In the genomic region with DNA sequence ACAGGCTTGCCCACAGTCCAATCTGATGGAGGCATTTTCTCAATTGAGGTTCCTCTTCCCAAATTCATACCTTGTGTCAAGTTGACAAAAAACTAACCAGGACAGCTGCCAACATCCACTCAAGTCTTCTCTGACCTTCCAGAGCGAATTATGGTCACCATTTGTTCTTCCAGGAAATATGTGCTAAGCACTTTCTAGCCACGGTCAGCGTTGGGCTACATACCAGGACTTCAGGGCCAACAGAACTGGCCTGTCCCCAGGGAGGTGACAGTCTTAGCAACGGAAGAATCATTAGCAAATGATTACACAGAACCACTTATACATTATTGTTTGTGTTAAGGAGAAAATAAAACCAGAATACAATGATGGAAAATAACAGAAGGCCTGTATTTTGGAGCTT, we compare ENCODE assay signal across 25 mouse cellular contexts. TPM values are rescaled to one million over a fixed set of nuclear protein-coding genes. Genes with fewer than 3 reads are reported as not detected.
DNase-seq lines count a peak whose midpoint lies in the region; ATAC-seq lines count a peak whose summit lies in the region.
"Had no signal": no experiment of that assay in that cellular context is flagged by ENCODE, and none has a peak within 500 bp of the region (broad histone marks: within the 10 kb centered on the region; RNA-seq: fewer than 3 reads in every experiment).

No protein-coding gene starts in this region.

- no peak for ATAC-seq in intestine, embryonic 14.5 days (replicated peaks; ENCODE audit: low FRiP score, low TSS enrichment, low read depth)
- no peak for ATAC-seq in intestine, embryonic 15.5 days
- ATAC-seq: CD4-positive, CD25-positive, alpha-beta regulatory T cell, adult 4 months; forebrain, embryonic 14.5 days; liver, embryonic 12.5 days; lung, postnatal 0 days had no signal

- H3K9me3 ChIP-seq in intestine, embryonic 14.5 days (ENCODE audit: control insufficient read depth, low read length) = no peaks in the 10 kb centered on the region
- H3K9me3 ChIP-seq in intestine, embryonic 15.5 days = no peaks in the 10 kb centered on the region
- H3K9me3 ChIP-seq: embryonic facial prominence, embryonic 12.5 days; limb, embryonic 13.5 days; liver, embryonic 12.5 days; megakaryocyte, embryonic 14.5 days; midbrain, embryonic 12.5 days; neural tube, embryonic 13.5 days; stomach, embryonic 15.5 days had no signal

- H3K27ac ChIP-seq in intestine, embryonic 14.5 days (ENCODE audit: low read depth) = no peak overlapping the region
- H3K27ac ChIP-seq in intestine, embryonic 15.5 days = no peak overlapping the region
- H3K27ac ChIP-seq: embryonic facial prominence, embryonic 12.5 days; hindbrain, embryonic 14.5 days; limb, embryonic 13.5 days; liver, embryonic 12.5 days; midbrain, embryonic 12.5 days; neural tube, embryonic 13.5 days; stomach, embryonic 15.5 days had no signal

- no peaks in the 10 kb centered on the region for H3K4me1 ChIP-seq in intestine, embryonic 14.5 days (replicated peaks; ENCODE audit: control insufficient read depth, insufficient read depth, low read length)
- no peaks in the 10 kb centered on the region; the same call in 1 of the 2 replicates for H3K4me1 ChIP-seq in intestine, embryonic 15.5 days (replicated peaks)
- H3K4me1 ChIP-seq: liver, embryonic 12.5 days had no signal

- peak; percentile 64 for DNase-seq in adrenal gland, postnatal 14 days
- no peak for DNase-seq in adrenal gland, postnatal 4 days (ENCODE audit: low spot score in 2 of 2)
- DNase-seq in gastrocnemius, postnatal 14 days = peak; percentile 46
- DNase-seq in gastrocnemius, adult 8-10 months (ENCODE audit: low spot score in 2 of 2) = no peak
- DNase-seq in intestine, embryonic 14.5 days (ENCODE audit: low spot score) = peak; percentile 2
- peak; percentile 69 for DNase-seq in skeletal muscle tissue, adult 2 months (ENCODE audit: low read depth, low spot score)
- DNase-seq: cerebellum, adult 9-10 months; embryo, embryonic 11 days; kidney, adult 18-20 months; kidney, postnatal 4 days; lung, adult 18-20 months; lung, postnatal 4 days had no signal

- H3K4me3 ChIP-seq in intestine, embryonic 14.5 days (ENCODE audit: low read depth, low read length) = no peak overlapping the region
- H3K4me3 ChIP-seq in intestine, embryonic 15.5 days (replicated peaks) = no peak overlapping the region
- H3K4me3 ChIP-seq: embryonic facial prominence, embryonic 12.5 days; limb, embryonic 13.5 days; liver, embryonic 12.5 days; megakaryocyte, embryonic 14.5 days; midbrain, embryonic 12.5 days; myocyte; neural tube, embryonic 13.5 days; stomach, embryonic 15.5 days had no signal

- 80% methylated on average over 4 of the region's 4 CpGs for WGBS in intestine, embryonic 14.5 days
- 74% methylated on average over 4 of the region's 4 CpGs for WGBS in intestine, embryonic 15.5 days

- no peak overlapping the region for H3K4me2 ChIP-seq in intestine, embryonic 14.5 days (ENCODE audit: low read length)
- no peak overlapping the region for H3K4me2 ChIP-seq in intestine, embryonic 15.5 days (replicated peaks)
- H3K4me2 ChIP-seq: embryonic facial prominence, embryonic 12.5 days; hindbrain, embryonic 14.5 days; limb, embryonic 13.5 days; liver, embryonic 12.5 days; midbrain, embryonic 12.5 days; neural tube, embryonic 13.5 days; stomach, embryonic 15.5 days had no signal

- no peaks in the 10 kb centered on the region for H3K27me3 ChIP-seq in intestine, embryonic 14.5 days (replicated peaks; ENCODE audit: control insufficient read depth, insufficient read depth, low read length)
- H3K27me3 ChIP-seq in intestine, embryonic 15.5 days (replicated peaks) = no peaks in the 10 kb centered on the region
- H3K27me3 ChIP-seq: embryonic facial prominence, embryonic 12.5 days; limb, embryonic 13.5 days; neural tube, embryonic 13.5 days; stomach, embryonic 15.5 days had no signal

- no peak overlapping the region for H3K9ac ChIP-seq in intestine, embryonic 14.5 days (ENCODE audit: low read length)
- no peak overlapping the region for H3K9ac ChIP-seq in intestine, embryonic 15.5 days
- H3K9ac ChIP-seq: embryonic facial prominence, embryonic 12.5 days; hindbrain, embryonic 14.5 days; limb, embryonic 13.5 days; liver, embryonic 12.5 days; midbrain, embryonic 12.5 days; neural tube, embryonic 13.5 days; stomach, embryonic 15.5 days had no signal

- H3K36me3 ChIP-seq in intestine, embryonic 14.5 days (ENCODE audit: control insufficient read depth, insufficient read depth, low read length) = no peaks in the 10 kb centered on the region
- no peaks in the 10 kb centered on the region for H3K36me3 ChIP-seq in intestine, embryonic 15.5 days
- H3K36me3 ChIP-seq: embryonic facial prominence, embryonic 12.5 days; limb, embryonic 13.5 days; liver, embryonic 12.5 days; midbrain, embryonic 12.5 days; neural tube, embryonic 13.5 days; stomach, embryonic 15.5 days had no signal

- intact Hi-C loops in gastrocnemius, postnatal 14 days (cut with DNase I; ENCODE audit: low total_unique reads) = no loop called here

RNA-seq across cellular contexts. Expression of gene Spop, which starts 8.1 kb away (rescaled TPM):
- 110 and 123 TPM in 2 replicates for total RNA-seq in adrenal gland, postnatal 14 days (2021)
- total RNA-seq in adrenal gland, postnatal 4 days (2021) = 100 to 1,000 TPM; 122 to 124 TPM
- 100 to 1,000 TPM; 173 to 190 TPM for total RNA-seq in gastrocnemius, postnatal 14 days (2021)
- 100 to 1,000 TPM; 183 to 223 (median 204) TPM for total RNA-seq in gastrocnemius, adult 8-10 months (2022)
- polyA plus RNA-seq in intestine, embryonic 14.5 days (2014; fragmentation: Nextera tagmentation; extraction: Ambion mirVana) = 95.5 and 105 TPM in 2 replicates
- 127 and 130 TPM in 2 replicates for polyA plus RNA-seq in intestine, embryonic 15.5 days (2015; fragmentation: Nextera tagmentation; extraction: Ambion mirVana)

RNA-seq across cellular contexts. Expression of gene Slc35b1, which starts 21.3 kb away (rescaled TPM):
- total RNA-seq in adrenal gland, postnatal 14 days (2021) = 51.0 and 62.2 TPM in 2 replicates
- 10 to 100 TPM; 64.7 to 71.1 TPM for total RNA-seq in adrenal gland, postnatal 4 days (2021)
- total RNA-seq in gastrocnemius, postnatal 14 days (2021) = 10 to 100 TPM; 36.6 to 37.8 TPM
- total RNA-seq in gastrocnemius, adult 8-10 months (2022) = 10 to 100 TPM; 49.1 to 55.1 (median 51.9) TPM
- 85.2 and 90.5 TPM in 2 replicates for polyA plus RNA-seq in intestine, embryonic 14.5 days (2014; fragmentation: Nextera tagmentation; extraction: Ambion mirVana)
- polyA plus RNA-seq in intestine, embryonic 15.5 days (2015; fragmentation: Nextera tagmentation; extraction: Ambion mirVana) = 103 and 108 TPM in 2 replicates

Comparison
In these comparisons a context has a peak if more than half of its experiments do, and no peak if none do; other contexts are left out.
1. DNase-seq: peak in adrenal gland, postnatal 14 days (single experiment), gastrocnemius, postnatal 14 days (single experiment), intestine, embryonic 14.5 days (single experiment) and skeletal muscle tissue, adult 2 months (single experiment); none in adrenal gland, postnatal 4 days (0 of 2) and gastrocnemius, adult 8-10 months (0 of 2).